Mouse (Mus musculus): ENCODE data around the gene Ranbp3l. TPM values are rescaled to one million over a fixed set of nuclear protein-coding genes. Genes with fewer than 3 reads are reported as not detected.
A peak's percentile ranks its signal among the peaks of the same experiment; 100 is the strongest.

The Ranbp3l gene
- total RNA-seq, 4 experiments from 2014 or later: 6.9 to 11.6 (median 11.0) TPM

GRCm38 (mm10) chr15:9093598-9094365, 126.0 kb downstream of the Ranbp3l start:
- no peak for DNase-seq (ENCODE audit: low spot score in 2 of 2)

DNA sequence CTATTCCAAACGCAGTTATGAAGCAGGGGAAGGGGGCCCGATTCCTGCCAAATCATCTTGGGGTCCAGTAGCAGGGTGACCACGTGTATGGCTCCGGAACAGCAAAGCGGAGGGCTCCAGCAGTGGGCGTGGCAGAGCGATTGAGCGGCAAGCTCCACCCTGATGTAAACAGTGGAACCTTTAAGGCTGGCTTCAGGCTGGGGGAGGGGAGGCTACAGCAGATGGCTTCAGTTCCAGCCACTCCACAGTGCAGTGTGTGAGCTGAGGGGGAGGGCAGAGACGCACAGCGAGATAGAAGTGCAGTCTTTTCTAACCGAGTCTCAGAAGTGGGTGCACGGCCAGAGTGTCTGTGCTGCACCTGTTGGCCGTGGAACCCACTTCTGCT, 126.6 kb downstream of the Ranbp3l start:
- DNase-seq (ENCODE audit: low spot score in 2 of 2): peak in 1 of 2 experiments; percentile 59

GRCm38 (mm10) chr15:9096865-9097264, 129.1 kb downstream of the Ranbp3l start:
- DNase-seq (ENCODE audit: low spot score in 2 of 2): no peak

DNA sequence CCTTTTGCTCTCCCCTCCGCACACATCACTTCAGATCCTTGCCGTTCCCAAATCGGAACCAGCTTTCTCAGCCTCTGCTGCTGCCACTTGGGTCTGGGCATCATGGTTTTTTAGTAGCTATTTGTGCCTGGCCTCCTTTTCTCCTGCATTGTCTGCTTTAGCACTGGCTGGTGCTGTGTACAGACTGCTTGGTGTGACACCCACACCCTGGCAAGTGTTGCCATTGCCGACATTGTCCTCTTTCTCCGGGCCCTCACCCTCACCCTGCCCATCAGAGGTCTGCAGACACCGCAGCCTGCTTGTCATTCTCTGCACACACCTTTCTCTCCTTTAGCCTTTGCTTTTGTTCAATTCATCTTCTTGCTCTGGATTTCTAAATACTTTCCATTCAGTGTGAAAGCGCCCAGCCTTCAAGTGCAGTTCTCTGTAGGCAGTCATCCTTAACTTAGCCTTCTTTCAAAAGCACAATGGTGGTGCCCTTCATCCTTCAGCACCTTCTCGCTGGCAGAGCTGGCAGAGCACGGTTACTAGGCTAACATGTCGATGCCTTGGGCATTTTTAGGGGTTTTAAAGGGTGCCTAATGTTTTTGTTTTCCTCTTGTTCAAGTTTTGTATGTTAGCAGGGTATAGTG, 132.8 kb downstream of the Ranbp3l start:
- DNase-seq (ENCODE audit: low spot score in 2 of 2): peak in 1 of 2 experiments; percentile 35

DNA sequence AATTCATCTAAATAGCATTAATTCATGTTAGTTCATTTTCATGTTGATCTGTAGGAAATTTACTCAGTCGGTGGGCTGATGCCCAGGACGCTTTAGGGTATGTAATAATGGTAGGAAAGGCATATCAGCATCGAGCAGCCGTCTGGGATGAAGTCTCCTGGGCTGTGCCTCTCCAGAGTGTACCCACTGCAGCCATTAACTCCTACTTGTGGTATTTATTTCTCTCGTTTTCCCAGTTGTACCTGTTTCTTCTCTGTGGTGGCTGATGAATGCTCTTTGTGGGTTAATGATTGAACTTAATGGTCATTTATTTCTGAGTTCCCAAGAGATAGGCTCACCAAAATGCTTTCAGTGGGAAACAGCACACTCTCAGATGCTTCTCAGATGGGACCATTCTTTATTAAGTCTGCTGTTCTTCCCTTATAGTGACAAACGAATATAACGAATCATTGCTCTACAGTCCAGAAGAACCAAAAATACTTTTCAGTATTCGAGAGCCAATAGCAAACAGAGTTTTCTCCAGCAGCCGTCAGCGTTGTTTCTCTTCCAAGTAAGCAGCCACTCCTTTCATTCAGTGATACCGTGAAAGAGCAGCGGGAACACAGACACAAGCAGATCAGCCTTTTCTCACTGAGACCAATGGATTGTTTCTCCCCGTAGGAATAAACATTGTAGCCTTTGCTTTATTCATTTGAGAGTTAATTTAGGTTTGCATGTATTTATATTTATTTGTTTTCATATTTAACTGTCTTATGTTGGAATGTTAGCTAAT, 138.7 kb downstream of the Ranbp3l start:
- DNase-seq (ENCODE audit: low spot score in 2 of 2): no peak

- DNase-seq (ENCODE audit: low spot score in 2 of 2): no peak
Measured at GRCm38 (mm10) chr15:9110526-9111347, 143.0 kb downstream of the Ranbp3l start.

DNA sequence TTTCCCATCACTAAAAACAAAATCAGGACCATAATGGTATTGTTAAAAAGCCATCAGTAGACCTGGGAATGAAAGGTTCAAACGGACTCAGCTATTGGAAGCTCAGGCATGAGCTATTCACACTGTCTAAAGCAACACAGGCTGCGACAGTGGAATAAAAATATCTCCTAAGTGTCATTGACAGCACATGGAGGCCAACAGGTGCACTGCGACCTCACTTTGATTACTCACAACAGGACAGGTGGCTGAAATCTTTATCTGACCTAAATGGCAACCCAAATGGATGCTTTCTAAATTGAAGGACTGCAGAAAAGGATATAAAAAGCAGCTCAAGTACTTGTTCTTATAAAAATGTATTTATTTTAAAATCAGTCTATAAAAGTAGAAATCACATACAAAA, 143.9 kb downstream of the Ranbp3l start:
- no peak for DNase-seq (ENCODE audit: low spot score in 2 of 2)

GRCm38 (mm10) chr15:9113556-9113955, 145.8 kb downstream of the Ranbp3l start:
- DNase-seq (ENCODE audit: low spot score in 2 of 2): no peak

- DNase-seq (ENCODE audit: low spot score in 2 of 2): no peak
Measured at GRCm38 (mm10) chr15:9114131-9114530, 146.4 kb downstream of the Ranbp3l start.

- no peak for DNase-seq (ENCODE audit: low spot score in 2 of 2)
Measured at GRCm38 (mm10) chr15:9114599-9114998, 146.8 kb downstream of the Ranbp3l start.

Other genes with a start within 250 kb of the Ranbp3l start
- 10 to 100 TPM; 47.5 to 65.3 (median 51.6) TPM for gene Nadk2, start 103.3 kb downstream of the Ranbp3l start, total RNA-seq (2022)
- 10 to 100 TPM; 57.1 to 73.0 (median 65.9) TPM for gene Lmbrd2, start 172.6 kb downstream of the Ranbp3l start, total RNA-seq (2022)
- 1 to 10 TPM; 3.3 to 6.2 (median 5.1) TPM for gene Skp2, start 187.5 kb downstream of the Ranbp3l start, total RNA-seq (2022)